Mouse (Mus musculus) myocyte (in vitro differentiated cells): ENCODE data around the gene Pola2. TPM values are rescaled to one million over a fixed set of nuclear protein-coding genes. Genes with fewer than 3 reads are reported as not detected.

Experiments
- H3K27me3 ChIP-seq: one replicate; pipeline ENCODE4 v1.6.1; 2011; ENCODE audit not compliant: control insufficient read depth, insufficient read depth, insufficient read length
- H3K36me3 ChIP-seq: one replicate; pipeline ENCODE4 v1.6.1; 2011; ENCODE audit not compliant: control insufficient read depth, insufficient read depth
- H3K4me2 ChIP-seq: one replicate; pipeline ENCODE4 v1.6.1; 2011; ENCODE audit warnings: low read depth, control low read depth
- H3K4me3 ChIP-seq: one replicate; pipeline ENCODE4 v1.5.1; 2011; ENCODE audit warnings: mild to moderate bottlenecking, control low read depth, moderate library complexity
- H3K79me2 ChIP-seq: one replicate; pipeline ENCODE4 v1.6.1; 2011; ENCODE audit not compliant: control insufficient read depth, insufficient read depth
- H3ac ChIP-seq: one replicate; pipeline ENCODE4 v1.6.1; 2011; ENCODE audit not compliant: control insufficient read depth, insufficient read length
- CEBPB ChIP-seq: IDR thresholded peaks from 2 replicates; pipeline ENCODE4 v1.6.1; 2011; ENCODE audit warnings: mild to moderate bottlenecking, moderate library complexity; ENCODE audit not compliant: poor library complexity, insufficient read depth, severe bottlenecking
- E2F4 ChIP-seq: IDR thresholded peaks from one replicate; pipeline ENCODE4 v1.6.1; 2011; ENCODE audit warnings: mild to moderate bottlenecking, control low read depth, moderate library complexity; ENCODE audit not compliant: insufficient read depth
- MAX ChIP-seq: IDR thresholded peaks from one replicate; pipeline ENCODE4 v1.6.1; 2011; ENCODE audit warnings: low read depth, mild to moderate bottlenecking, control low read depth
- MYOD1 ChIP-seq, 3 experiments: IDR thresholded peaks; one replicate each; pipeline ENCODE4 v1.6.1; 2011; ENCODE audit warnings: control low read depth in 2 of 3, low read depth in 2 of 3, mild to moderate bottlenecking in 2 of 3, moderate library complexity in 1 of 3; ENCODE audit not compliant: insufficient read length in 2 of 3, control insufficient read depth in 1 of 3
- MYOG ChIP-seq, 3 experiments: IDR thresholded peaks; one replicate each; pipeline ENCODE4 v1.6.1; 2011; ENCODE audit warnings: control low read depth in 2 of 3, low read depth in 2 of 3, mild to moderate bottlenecking in 2 of 3; ENCODE audit not compliant: insufficient read length in 2 of 3, control insufficient read depth in 1 of 3, insufficient read depth in 1 of 3
- POLR2A ChIP-seq: IDR thresholded peaks from one replicate; pipeline ENCODE4 v1.6.1; 2011; ENCODE audit warnings: low read depth, mild to moderate bottlenecking, control low read depth, moderate library complexity; ENCODE audit not compliant: insufficient read length
- POLR2AphosphoS2 ChIP-seq: IDR thresholded peaks from one replicate; pipeline ENCODE4 v1.6.1; 2011; ENCODE audit warnings: low read depth, control low read depth; ENCODE audit not compliant: insufficient read length
- REST ChIP-seq: IDR thresholded peaks from one replicate; pipeline ENCODE4 v1.6.1; 2011; ENCODE audit warnings: mild to moderate bottlenecking, control low read depth, moderate library complexity; ENCODE audit not compliant: insufficient read depth, insufficient read length
- SRF ChIP-seq: IDR thresholded peaks from one replicate; pipeline ENCODE4 v1.6.1; 2011; ENCODE audit warnings: low read depth; ENCODE audit not compliant: control insufficient read depth, insufficient read length
- TCF12 ChIP-seq: IDR thresholded peaks from one replicate; pipeline ENCODE4 v1.6.1; 2011; ENCODE audit warnings: mild to moderate bottlenecking, control low read depth; ENCODE audit not compliant: poor library complexity, insufficient read depth, severe bottlenecking
- TCF3 ChIP-seq: IDR thresholded peaks from one replicate; pipeline ENCODE4 v1.6.1; 2011; ENCODE audit warnings: low read depth, control low read depth; ENCODE audit not compliant: insufficient read length
- USF1 ChIP-seq: IDR thresholded peaks from one replicate; pipeline ENCODE4 v1.6.1; 2011; ENCODE audit warnings: low read depth, mild to moderate bottlenecking, control low read depth, moderate library complexity
- polyA plus RNA-seq: library from polyadenylated mRNA; unstranded; fragments of >200 nt; fragmentation: generic; extraction: Trizol; gene quantifications from one replicate; pipeline ENCODE4 v1.2.1, GENCODE M21; 2012; ENCODE audit warnings: missing spikeins

Pola2 gene
- polyA plus RNA-seq, 1 experiment = 11.9 TPM

GRCm38 (mm10) chr19:5911430-5912102, 52.4 kb downstream of the Pola2 start:
- peaks cover 11% of the 10 kb centered on the region for H3K36me3 ChIP-seq
- H3ac ChIP-seq = peak overlapping the region; percentile 84
- peak overlapping the region; percentile 93 for H3K4me2 ChIP-seq
- peaks cover 70% of the 10 kb centered on the region for H3K79me2 ChIP-seq
- peak overlapping the region; percentile 96 for H3K4me3 ChIP-seq
- TF ChIP-seq MYOD1 (IDR thresholded peaks at IDR 0.05; ENCODE audit: control insufficient read depth in 1 of 3, insufficient read length in 2 of 3, low read depth in 2 of 3) = no peak
- TF ChIP-seq MAX = no peak
- TF ChIP-seq POLR2AphosphoS2 = peak; percentile 12
- TF ChIP-seq E2F4 = no peak
- TF ChIP-seq TCF12 = no peak
- no peak for TF ChIP-seq SRF
- no peak for TF ChIP-seq USF1
- TF ChIP-seq CEBPB = 0 out of 2 replicates have a peak, but pooled peaks have one; percentile 55
- TF ChIP-seq POLR2A = peak; percentile 17
- TF ChIP-seq MYOG (IDR thresholded peaks at IDR 0.05; ENCODE audit: control insufficient read depth in 1 of 3, insufficient read depth in 1 of 3, insufficient read length in 2 of 3, low read depth in 2 of 3) = no peak
- H3K27me3 ChIP-seq = no peaks in the 10 kb centered on the region

- Histone ChIP-seq H3K4me3 (peak overlapping the region; percentile 96), H3K36me3 (peaks cover 19% of the 10 kb centered on the region), H3K4me2 (peak overlapping the region; percentile 93), H3K79me2 (peaks cover 76% of the 10 kb centered on the region), H3ac (no peak overlapping the region), H3K27me3 (no peaks in the 10 kb centered on the region)
- TF ChIP-seq E2F4 (no peak), TCF3 (no peak), USF1 (no peak), SRF (no peak), CEBPB (no peak), MAX (no peak), MYOG (IDR thresholded peaks at IDR 0.05; ENCODE audit: control insufficient read depth in 1 of 3, insufficient read depth in 1 of 3, insufficient read length in 2 of 3, low read depth in 2 of 3) (no peak), POLR2AphosphoS2 (no peak), MYOD1 (IDR thresholded peaks at IDR 0.05; ENCODE audit: control insufficient read depth in 1 of 3, insufficient read length in 2 of 3, low read depth in 2 of 3) (no peak), REST (no peak), TCF12 (no peak), POLR2A (no peak)
Measured at GRCm38 (mm10) chr19:5910221-5910620, 53.8 kb downstream of the Pola2 start.

DNA sequence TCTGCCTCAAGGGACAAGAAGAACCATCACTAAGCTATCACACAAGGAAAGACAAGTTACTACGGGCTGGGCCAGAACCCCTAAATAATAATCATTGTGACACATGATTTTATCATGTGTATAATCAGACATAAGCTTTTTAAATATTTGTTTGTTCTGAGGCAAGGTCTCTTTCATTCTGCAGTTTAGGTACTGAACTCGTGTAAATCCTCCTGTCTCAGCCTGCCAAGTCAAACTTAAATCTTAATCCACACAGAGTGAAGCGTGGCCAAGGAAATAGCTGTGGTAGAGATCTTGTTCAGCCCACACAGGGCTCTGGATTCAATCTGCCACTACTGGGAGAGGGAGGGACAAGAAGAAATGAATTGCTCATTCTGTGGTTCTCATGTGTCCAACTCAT, 56.7 kb downstream of the Pola2 start:
- Histone ChIP-seq H3K79me2 (peaks cover 63% of the 10 kb centered on the region), H3K27me3 (no peaks in the 10 kb centered on the region), H3K4me2 (no peak overlapping the region), H3K36me3 (peaks cover 43% of the 10 kb centered on the region), H3ac (no peak overlapping the region), H3K4me3 (no peak overlapping the region)
- TF ChIP-seq E2F4 (no peak), TCF3 (no peak), SRF (no peak), TCF12 (no peak), MYOG (IDR thresholded peaks at IDR 0.05; ENCODE audit: control insufficient read depth in 1 of 3, insufficient read depth in 1 of 3, insufficient read length in 2 of 3, low read depth in 2 of 3) (no peak), USF1 (no peak), CEBPB (no peak), POLR2AphosphoS2 (no peak), REST (no peak), MAX (no peak), MYOD1 (IDR thresholded peaks at IDR 0.05; ENCODE audit: control insufficient read depth in 1 of 3, insufficient read length in 2 of 3, low read depth in 2 of 3) (no peak), POLR2A (no peak)

- H3K4me3 ChIP-seq = peak within 1 kb of the TSS; percentile 9
- no peak within 1 kb of the TSS for H3ac ChIP-seq
- peak within 1 kb of the TSS; percentile 64 for H3K4me2 ChIP-seq
- H3K79me2 ChIP-seq = no peaks in the 10 kb centered on the region
- TF ChIP-seq POLR2AphosphoS2 (peak; percentile 81), POLR2A (peak; percentile 41), TCF3 (no peak), REST (peak; percentile 55), TCF12 (no peak), E2F4 (peak; percentile 37)
- H3K27me3 ChIP-seq = no peaks in the 10 kb centered on the region
- peaks cover 26% of the 10 kb centered on the region for H3K36me3 ChIP-seq
Measured at GRCm38 (mm10) chr19:5894002-5894678, 69.9 kb downstream of the Pola2 start, which contains the start of gene Tigd3. Gene Tigd3, minus strand, starts transcription at chr19:5894149.
